Mouse (Mus musculus) thymus, postnatal 0 days (tissue): ENCODE data around the gene Gm15023. TPM values are rescaled to one million over a fixed set of nuclear protein-coding genes. Genes with fewer than 3 reads are reported as not detected.
"Not testable (repeated sequence)": the region's sequence is repeated elsewhere in the genome, so short reads cannot be mapped to it uniquely, and the experiment has no call there.

Source experiments
- DNase-seq: peaks from one replicate; pipeline ENCODE4 v3.0.0-alpha.2; 2015; ENCODE audit warnings: low spot score
- polyA plus RNA-seq: library from polyadenylated mRNA; unstranded; fragments of >200 nt; fragmentation: Nextera tagmentation; extraction: Ambion mirVana; gene quantifications from 2 replicates; pipeline ENCODE4 v1.2.1, GENCODE M21; 2015

Gm15023 gene
- polyA plus RNA-seq = 0.18 TPM in 1 of 2 replicates, not detected in the other

DNA sequence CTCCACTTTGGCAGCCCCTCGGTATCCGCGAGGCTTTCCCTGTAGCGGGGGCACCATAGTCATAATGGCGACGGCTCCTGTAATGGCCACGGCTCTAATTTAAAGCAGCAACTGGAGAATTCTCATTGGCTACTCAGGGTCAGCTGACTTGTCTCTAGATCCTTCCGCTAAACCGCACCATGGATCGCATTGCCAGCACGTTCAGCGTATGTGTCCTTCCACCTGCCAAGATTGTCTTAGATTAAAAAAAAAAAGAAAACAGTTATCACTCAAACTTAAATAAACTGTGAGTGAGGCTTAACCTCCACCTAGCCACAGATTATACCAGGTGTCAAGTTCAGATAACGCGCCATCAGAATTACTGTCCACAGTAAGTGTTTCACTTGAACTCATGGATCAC lies at the start of gene Gm15023:
Gm15023 (minus strand) TSS at position 101 of the 400 bp plus-strand sequence.
- not testable (repeated sequence) for DNase-seq

DNA sequence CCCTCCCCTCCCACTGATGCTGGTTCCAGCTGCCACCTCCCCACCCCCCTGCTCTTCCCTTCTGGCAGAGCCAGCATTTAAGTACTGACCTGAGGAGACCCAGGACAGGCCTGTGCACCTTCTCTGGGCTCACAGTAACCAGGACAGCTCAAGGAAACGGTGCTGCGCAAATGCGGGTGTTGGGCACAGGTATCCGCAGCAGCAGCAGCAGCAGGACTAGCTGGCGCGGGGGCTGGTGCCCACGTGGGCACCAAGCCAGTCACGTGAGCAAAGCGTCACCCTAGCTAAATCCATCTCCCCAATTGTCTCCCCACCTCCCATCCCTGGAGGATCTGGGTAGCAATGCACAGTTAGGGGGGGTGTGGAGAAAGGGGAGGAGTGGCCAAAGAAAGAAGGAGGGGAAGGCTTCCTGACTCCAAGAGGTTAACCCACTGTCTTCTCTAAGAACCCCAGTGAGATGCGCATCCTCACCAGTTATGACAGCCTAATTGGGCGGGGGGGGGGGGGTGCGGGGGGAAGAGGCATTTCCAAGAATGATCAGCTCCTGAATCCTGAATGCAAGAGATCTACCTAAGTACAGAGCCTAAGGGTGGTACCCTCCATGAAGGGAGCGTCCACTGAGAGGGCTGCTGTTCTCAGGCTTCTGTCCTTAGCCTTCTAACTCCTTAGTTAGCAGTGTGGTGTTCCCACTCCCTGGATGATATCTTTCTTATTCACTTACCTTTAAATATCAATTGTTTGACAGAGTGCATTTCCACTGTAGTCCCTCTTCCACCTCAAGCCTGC lies 33.2 kb upstream of the Gm15023 start, which contains the start of gene Tceal6:
Tceal6 (minus strand) TSS at position 252 of the 786 bp plus-strand sequence.
- no peak for DNase-seq

DNA sequence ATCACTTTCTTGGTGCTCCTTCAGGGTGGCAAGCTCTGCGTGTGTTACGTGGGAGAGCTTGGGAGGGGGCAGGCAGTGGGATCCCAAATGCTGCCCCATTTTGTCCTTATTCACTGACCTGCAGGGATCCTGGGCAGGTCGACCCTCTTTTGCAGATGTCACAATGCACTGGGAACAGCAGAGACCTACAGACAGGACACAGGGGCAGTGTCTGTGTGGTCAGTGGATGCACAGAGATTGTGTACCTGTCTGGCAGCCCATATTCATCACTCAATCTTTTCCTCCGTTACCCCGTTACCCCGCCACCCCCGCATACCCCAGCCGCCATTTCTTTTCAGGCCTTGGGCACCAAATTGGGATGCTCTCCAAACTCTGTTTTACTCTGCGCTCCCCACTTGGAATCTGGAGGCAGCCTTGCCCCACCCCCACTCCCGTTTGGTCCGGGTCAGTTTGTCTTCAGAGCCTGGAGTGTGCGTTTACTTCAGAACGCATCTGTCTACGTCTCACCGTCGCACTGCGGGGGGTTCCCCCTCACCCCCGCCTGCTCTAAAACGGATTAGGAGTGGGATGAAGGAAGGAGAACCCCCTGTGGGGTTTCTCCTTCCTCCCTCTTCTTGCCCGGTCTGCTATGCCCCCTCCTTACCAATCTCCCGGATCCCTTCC lies 32.5 kb upstream of the Gm15023 start:
- not testable (repeated sequence) for DNase-seq

DNA sequence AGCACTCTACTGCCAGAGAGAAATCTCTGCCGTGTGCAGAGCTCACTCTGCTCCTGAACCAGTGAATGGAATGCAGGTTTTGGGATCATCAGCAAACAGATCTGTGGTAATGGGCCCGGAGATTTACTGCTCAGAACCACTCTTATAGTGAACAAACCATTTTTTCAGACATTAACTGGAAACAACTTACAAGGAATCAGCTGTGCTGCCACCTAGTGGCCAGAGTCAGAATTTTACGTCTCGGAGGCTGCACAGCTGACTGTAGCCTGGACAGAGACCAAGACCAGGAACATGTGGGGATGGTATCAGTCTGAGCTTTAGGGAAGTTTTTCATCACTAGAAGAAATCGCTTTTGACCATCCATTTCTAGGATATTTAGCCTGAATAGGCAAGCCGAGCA lies 12.5 kb upstream of the Gm15023 start:
- not testable (repeated sequence) for DNase-seq

DNA sequence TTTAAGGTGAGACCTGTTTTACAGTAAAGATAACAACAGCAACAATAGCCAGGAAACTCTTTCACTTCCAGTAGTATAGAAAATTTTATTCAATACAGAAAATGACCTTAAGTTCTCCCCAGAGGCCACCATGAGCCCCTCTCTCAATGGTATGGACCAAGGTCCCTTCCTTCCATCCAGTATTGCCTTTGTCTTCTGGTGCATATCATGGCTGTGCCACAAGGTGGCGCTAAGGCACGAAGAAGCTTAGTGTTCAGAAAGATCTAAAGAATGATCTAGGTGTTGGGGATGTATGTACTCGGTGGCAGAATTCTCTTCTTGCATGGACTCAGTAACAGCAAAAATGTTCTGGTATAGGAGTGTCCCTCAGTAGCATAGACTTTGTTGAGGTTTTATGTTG lies 11.2 kb upstream of the Gm15023 start:
- not testable (repeated sequence) for DNase-seq

Other genes with a start within 250 kb of the Gm15023 start
- 0.58 and 0.68 TPM in 2 replicates for gene Nxf2, start 212.9 kb downstream of the Gm15023 start, polyA plus RNA-seq
- gene Zmat1, start 168.4 kb downstream of the Gm15023 start, polyA plus RNA-seq = 3.9 and 4.0 TPM in 2 replicates
- gene Tceal6, start 33.1 kb upstream of the Gm15023 start, polyA plus RNA-seq = 0.21 TPM in 1 of 2 replicates, not detected in the other
- not detected in 2 replicates for gene Pramel3, start 124.7 kb upstream of the Gm15023 start, polyA plus RNA-seq
- gene Gm5128, start 195.7 kb upstream of the Gm15023 start, polyA plus RNA-seq = 0.09 TPM in 1 of 2 replicates, not detected in the other